Mouse (Mus musculus) mature B cell (primary cell): Measurements from ENCODE around the gene Hoxa6.

Experiments used
- in situ Hi-C: fragments of 300-500 bp; cut with MboI; formaldehyde crosslinking; loops from 2 replicates; pipeline ENCODE4 v1.14.3; 2019

Hoxa6 gene

GRCm38 (mm10) chr6:52203371-52204049 lies 5.0 kb downstream of the Hoxa6 start:
- in situ Hi-C loops, result no loop called here

DNA sequence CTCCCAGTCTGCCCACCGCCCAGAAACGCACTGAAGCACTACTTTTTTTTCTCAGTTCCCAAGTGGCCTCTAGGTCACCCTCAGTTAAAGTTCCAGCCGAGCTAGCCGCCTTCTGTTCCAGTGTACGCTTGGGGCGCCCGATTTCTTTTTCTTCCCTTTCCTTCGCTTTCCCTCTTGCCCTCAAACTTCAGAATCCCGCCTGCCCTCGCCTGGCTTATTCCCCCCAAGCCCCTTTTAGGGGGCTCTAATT lies 5.5 kb downstream of the Hoxa6 start:
- in situ Hi-C loops, result no loop called here

DNA sequence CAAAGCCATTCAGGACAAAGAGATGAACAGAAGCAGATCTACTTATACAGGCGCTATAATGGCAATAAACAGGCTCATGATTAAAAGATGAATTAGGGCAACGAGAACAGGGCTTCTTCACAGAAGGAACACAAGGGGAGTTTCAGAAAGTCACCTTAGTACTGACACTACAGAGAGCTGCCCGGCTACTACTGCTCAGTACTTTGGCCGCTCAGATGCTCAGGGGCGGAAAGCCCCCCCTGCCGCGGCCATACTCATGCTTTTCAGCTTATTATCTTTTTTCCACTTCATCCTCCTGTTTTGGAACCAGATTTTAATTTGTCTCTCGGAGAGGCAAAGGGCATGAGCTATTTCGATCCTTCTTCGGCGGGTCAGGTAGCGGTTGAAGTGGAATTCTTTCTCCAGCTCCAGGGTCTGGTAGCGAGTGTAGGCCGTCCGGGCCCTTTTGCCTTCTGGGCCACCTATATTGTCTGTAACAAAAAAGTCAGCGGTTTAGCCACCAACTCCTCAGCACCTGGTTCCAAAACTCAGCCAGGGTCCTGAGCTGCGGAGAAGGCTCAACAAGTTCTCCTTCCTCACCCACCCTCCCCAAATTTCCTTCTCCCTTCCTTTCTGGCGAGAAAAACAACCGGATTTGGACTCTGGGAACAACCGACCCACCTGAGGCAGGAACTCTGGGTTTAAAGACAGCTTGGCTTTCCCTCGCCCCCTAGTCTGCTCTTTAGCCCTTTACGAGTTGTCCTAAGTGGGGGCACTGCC lies 6.0 kb downstream of the Hoxa6 start:
- in situ Hi-C loops, result no loop called here

- in situ Hi-C loops, result no loop called here
These were observed 7.3 kb downstream of the Hoxa6 start for GRCm38 (mm10) chr6:52201269-52201668.

DNA sequence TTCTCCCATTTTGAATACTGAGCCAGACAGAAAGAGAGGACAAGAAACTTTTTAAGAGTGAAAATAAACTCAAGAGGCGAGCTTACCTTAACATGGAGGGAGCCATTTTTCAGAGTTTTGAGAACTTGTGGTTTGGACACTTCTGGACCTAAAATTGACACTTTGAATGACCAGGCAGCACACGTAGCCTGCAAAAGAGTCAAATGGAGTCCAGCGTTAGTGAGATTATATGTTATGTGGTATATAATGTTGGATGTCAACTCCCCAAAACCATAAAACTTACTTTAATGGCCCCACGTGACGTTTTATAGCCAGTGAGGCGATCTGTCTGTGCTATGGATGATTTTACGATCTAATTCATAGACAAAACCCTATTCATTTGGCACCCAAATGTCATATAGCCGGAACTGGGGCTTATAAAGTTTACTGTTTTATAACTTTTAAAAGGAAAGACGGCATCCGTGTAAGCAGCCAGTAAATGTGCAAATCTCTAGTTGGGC lies 7.7 kb downstream of the Hoxa6 start:
- in situ Hi-C loops, result no loop called here

DNA sequence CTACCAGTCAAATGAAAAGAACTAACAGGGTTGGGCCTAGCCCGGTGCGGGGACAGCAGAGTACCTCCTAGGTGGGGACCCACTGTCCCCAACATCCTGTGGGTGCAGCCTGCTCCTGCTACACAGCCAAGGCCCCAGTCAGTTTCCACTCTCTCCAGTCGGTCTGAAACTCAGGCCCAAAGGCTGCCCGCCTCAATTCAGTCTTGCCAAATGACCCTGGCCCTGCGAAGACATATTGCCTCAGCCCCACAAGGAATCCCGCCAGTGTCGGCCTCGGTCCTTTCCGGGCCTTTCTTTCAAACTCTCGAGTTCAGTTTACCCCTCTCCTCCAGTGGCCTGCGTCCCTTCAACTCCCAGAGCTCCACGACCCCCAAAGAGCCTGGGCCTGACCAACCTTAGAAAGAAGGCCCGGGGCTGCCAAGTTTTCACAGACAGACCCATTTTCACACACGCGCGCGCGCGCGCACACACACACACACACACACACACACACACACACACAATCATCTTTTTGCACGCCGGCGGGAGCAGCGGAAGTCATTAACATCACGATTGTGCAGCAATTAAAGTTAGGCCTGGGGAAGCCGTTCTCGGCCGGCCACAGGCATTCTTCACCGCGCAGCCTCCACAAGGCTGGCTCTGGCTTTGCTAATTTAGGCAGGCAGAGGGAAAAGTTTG lies 8.3 kb downstream of the Hoxa6 start:
- in situ Hi-C loops, result no loop called here

- in situ Hi-C loops, result no loop called here
These were observed 11.3 kb downstream of the Hoxa6 start for GRCm38 (mm10) chr6:52197271-52197670.

- in situ Hi-C loops, result no loop called here
These were observed 11.7 kb downstream of the Hoxa6 start for GRCm38 (mm10) chr6:52196811-52197210.

DNA sequence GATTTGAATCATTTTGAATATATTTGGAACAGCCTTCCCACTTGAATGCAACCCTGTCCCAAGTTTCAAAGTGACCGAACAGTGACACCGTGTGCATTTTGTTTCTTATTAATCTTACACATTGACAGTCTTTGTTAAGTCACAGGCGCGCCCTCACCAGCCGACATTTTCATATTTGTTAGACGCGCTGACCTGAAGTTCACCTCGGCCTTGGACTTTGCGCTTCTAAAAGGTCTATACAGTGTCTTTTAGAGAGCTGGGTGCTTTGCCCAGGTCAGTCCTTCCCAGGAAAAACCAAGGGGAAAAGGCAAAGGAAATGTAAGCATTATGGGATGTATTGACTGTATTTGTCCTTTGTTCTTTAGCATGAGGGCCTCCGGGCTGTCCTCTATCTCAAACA lies 13.8 kb downstream of the Hoxa6 start:
- in situ Hi-C loops, result no loop called here

GRCm38 (mm10) chr6:52191860-52192550 lies 16.5 kb downstream of the Hoxa6 start:
- in situ Hi-C loops, result no loop called here

- in situ Hi-C loops, result no loop called here
These were observed 17.4 kb downstream of the Hoxa6 start, which contains the start of gene Hoxa4 for GRCm38 (mm10) chr6:52190906-52191810. Gene Hoxa4, minus strand, starts transcription at chr6:52191753.

GRCm38 (mm10) chr6:52190410-52190809 lies 18.1 kb downstream of the Hoxa6 start:
- in situ Hi-C loops, result no loop called here

- in situ Hi-C loops, result no loop called here
These were observed 18.6 kb downstream of the Hoxa6 start for GRCm38 (mm10) chr6:52189909-52190308.

DNA sequence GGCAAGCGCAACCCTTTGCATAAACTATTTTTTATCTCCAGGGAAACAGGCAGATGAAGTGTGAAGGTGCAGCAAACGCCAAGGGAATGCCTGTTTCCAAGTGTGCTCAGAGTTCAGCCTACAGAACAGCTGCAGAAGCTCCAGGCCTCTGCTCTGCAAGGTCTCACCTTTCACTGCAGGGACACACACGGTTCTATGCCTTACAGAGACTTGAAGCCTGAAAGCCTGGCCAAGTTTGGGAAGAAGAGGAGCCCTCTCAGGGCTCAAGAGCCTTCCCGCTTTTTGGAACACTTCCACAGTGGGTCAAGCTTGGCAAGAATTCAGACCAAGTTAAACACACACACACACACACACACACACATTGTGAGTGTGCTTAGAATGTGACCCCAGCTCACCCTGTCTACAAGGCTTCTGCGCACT lies 19.3 kb downstream of the Hoxa6 start:
- in situ Hi-C loops, result no loop called here

GRCm38 (mm10) chr6:52186500-52186899 lies 22.0 kb downstream of the Hoxa6 start:
- in situ Hi-C loops, result no loop called here

DNA sequence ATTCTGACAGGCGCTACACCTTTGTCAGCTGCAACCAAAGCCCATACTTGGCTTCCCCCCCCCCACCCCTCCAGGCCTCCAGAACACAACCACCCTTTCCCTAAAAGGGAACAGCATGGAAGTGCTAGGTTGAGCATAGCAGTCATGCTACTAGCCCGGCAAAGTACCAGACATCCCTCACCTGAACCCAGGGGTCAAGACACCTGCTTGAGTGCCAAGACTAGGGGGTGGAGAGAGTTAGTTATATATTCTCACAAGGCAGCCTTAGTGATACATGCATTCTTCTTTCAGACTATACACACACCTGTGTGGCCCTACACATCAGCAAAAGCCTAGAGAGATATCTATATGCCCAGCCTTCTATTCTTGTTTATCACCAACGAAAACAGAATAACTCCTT lies 22.7 kb downstream of the Hoxa6 start:
- in situ Hi-C loops, result no loop called here

DNA sequence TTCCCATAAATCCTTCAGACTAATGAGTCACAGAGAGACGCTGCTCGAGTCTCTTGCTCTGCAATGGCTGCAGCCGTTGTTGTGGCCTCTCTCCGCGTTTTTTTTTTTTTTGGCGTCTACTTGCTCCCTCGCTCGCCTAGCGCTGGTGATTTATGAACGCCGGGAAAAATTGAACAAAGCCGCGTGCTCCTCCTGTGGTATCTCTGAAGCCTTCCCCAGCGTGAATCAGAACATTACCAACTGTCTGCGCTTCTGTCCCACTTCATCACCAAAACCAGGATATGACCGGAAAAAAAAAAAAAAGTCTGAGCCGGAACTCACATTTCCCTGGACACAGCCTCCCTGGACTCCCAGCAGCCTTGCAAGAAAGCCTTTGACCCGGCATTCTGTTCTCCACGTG lies 23.3 kb downstream of the Hoxa6 start:
- in situ Hi-C loops, result no loop called here

DNA sequence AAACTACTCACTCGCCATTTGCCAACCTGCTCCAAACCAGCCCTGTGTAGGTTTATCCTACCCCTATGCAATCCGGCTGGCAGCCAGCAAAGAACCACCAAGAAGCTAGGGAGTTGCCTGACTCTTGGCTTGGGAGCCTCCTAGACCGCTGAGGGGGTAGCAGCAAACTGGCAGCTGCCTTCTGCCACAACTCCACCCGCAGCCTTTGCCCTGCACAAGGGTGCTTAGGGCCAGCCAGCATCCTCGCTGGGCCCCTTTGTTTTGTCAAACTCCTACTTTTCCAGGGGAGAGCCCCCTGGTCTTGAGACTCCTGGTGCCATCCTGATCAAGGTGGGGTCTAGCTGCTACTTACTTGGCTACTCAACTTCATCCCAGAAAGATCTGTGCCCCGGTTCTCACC lies 23.9 kb downstream of the Hoxa6 start:
- in situ Hi-C loops, result no loop called here

- in situ Hi-C loops, result no loop called here
These were observed 25.0 kb downstream of the Hoxa6 start for GRCm38 (mm10) chr6:52183311-52184080.

- in situ Hi-C loops, result no loop called here
These were observed 25.7 kb downstream of the Hoxa6 start for GRCm38 (mm10) chr6:52182793-52183192.

DNA sequence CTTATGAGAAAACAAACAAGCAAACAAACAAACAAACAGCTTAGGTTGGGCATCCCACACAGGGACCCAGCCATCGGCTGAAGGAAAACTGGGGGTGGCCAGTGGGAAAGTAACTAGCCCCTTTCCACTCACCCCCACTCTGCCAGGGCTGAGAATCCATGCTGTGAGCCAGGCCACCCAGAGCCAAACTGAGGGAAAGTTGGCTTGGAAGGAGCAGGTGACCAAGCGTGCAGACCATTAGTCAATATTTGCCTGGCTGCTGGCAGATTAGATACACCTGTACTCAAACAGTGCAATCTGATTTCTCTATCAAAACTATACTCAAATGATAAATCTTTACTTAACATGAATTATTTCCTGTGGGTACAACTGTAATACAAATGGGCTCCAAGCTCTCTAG lies 26.5 kb downstream of the Hoxa6 start:
- in situ Hi-C loops, result no loop called here
